Mouse (Mus musculus): ENCODE results near the gene Slc25a54. TPM values are rescaled to one million over a fixed set of nuclear protein-coding genes. Genes with fewer than 3 reads are reported as not detected.

Gene Slc25a54
- polyA plus RNA-seq, 1 experiment from 2014 or later, result not detected

DNA sequence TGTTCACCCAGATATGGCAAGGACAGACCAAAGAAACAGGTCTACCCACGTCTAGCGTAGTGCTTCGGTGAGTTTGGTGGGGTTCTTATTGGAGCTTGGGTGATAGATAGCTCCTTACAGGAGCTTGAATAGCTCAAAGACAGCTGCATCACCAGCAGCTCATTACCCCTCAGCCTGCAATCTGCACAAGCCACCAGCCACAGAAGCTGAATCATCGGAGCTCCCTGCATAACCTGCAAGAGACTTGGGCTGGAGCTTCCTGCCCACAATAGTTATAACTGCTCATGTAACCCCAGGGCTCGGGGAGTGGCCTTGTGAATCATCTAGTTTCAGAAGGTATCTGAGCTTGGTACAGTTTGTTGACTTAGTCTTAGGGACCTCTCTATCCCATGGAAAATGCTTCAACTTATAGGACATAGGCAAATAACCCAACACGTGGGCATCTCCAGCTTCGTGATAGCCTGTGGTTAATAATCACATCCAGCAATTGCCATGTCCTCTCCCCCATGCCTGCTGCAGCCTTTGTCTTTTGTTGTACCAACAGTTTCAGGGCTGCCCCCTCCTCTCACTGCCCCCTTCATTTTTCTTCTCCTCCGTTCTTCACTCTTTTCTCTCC is 85.1 kb downstream of the Slc25a54 start:
- H3K4me2 ChIP-seq (ENCODE audit: low read depth, severe bottlenecking), result no peak overlapping the region
- no peaks in the 10 kb centered on the region for H3K27me3 ChIP-seq (ENCODE audit: control insufficient read depth, insufficient read depth, low read length)
- H3K36me3 ChIP-seq (ENCODE audit: control insufficient read depth, insufficient read depth, low read length), result no peaks in the 10 kb centered on the region
- H3K4me3 ChIP-seq (ENCODE audit: low read depth, low read length), result no peak overlapping the region
- no peak for ATAC-seq (ENCODE audit: insufficient number of reproducible peaks, low FRiP score, low TSS enrichment, low read depth)
- no peaks in the 10 kb centered on the region for H3K9me3 ChIP-seq (ENCODE audit: control insufficient read depth, low read length)
- no peak overlapping the region for H3K9ac ChIP-seq (ENCODE audit: low read length)
- no peaks in the 10 kb centered on the region for H3K4me1 ChIP-seq (ENCODE audit: control insufficient read depth, insufficient read depth, low read length)
- 88% methylated on average over 8 of the region's 8 CpGs for WGBS
- DNase-seq (ENCODE audit: low spot score), result no peak
- no peak overlapping the region for H3K27ac ChIP-seq (replicated peaks; ENCODE audit: low read depth, low read length)

Small RNAs within 50 kb of the gene (microRNA-seq; reads per million reads assigned to microRNA genes)
- not detected for gene Gm44384

Other genes starting within 250 kb of the Slc25a54 start
- 26.0 and 27.0 TPM in 2 replicates for gene Stxbp3, start 239.9 kb upstream of the Slc25a54 start, polyA plus RNA-seq (2014; fragmentation: Nextera tagmentation; extraction: Ambion mirVana)
- 0.18 TPM in 1 of 2 replicates, not detected in the other for gene Fndc7, start 190.5 kb upstream of the Slc25a54 start, polyA plus RNA-seq (2014; fragmentation: Nextera tagmentation; extraction: Ambion mirVana)
- gene Prpf38b, start 168.7 kb upstream of the Slc25a54 start, polyA plus RNA-seq (2014; fragmentation: Nextera tagmentation; extraction: Ambion mirVana), result 79.9 and 81.2 TPM in 2 replicates
- gene Henmt1, start 140.6 kb upstream of the Slc25a54 start, polyA plus RNA-seq (2014; fragmentation: Nextera tagmentation; extraction: Ambion mirVana), result 0.54 and 1.0 TPM in 2 replicates
- gene Gm9857, start 140.0 kb upstream of the Slc25a54 start, polyA plus RNA-seq (2014; fragmentation: Nextera tagmentation; extraction: Ambion mirVana), result not detected in 2 replicates
- 7.7 TPM in 2 replicates for gene Fam102b, start 52.9 kb upstream of the Slc25a54 start, polyA plus RNA-seq (2014; fragmentation: Nextera tagmentation; extraction: Ambion mirVana)
- 36.3 and 38.3 TPM in 2 replicates for gene Slc25a24, start 42.7 kb downstream of the Slc25a54 start, polyA plus RNA-seq (2014; fragmentation: Nextera tagmentation; extraction: Ambion mirVana)

Measured in limb, embryonic 11.5 days (tissue).